Comparison of ENCODE assay signal across 8 mouse cellular contexts in genomic region chr3:86812689-86813088, GRCm38 (mm10).
DNase-seq lines count a peak whose midpoint lies in the region; ATAC-seq and TF ChIP-seq lines count a peak whose summit lies in the region.

No protein-coding gene starts in this region.

- no peak overlapping the region for H3K27ac ChIP-seq in hindbrain, embryonic 15.5 days (replicated peaks)
- no peak overlapping the region for H3K27ac ChIP-seq in left cerebral cortex, adult 2 months

- H3K4me3 ChIP-seq in hindbrain, embryonic 15.5 days = no peak overlapping the region
- H3K4me3 ChIP-seq in left cerebral cortex, adult 2 months = no peak overlapping the region

- peak; percentile 65; the same call in 1 of the 2 replicates for ATAC-seq in hindbrain, embryonic 15.5 days (ENCODE audit: low FRiP score, low read depth)
- peak; percentile 99 for ATAC-seq in megakaryocyte progenitor cell, adult 5-6 weeks (replicated peaks; ENCODE audit: poor library complexity)

- WGBS in hindbrain, embryonic 15.5 days = 19% methylated on average over 3 of the region's 3 CpGs

- no peaks in the 10 kb centered on the region for H3K27me3 ChIP-seq in hindbrain, embryonic 15.5 days

- H3K36me3 ChIP-seq in hindbrain, embryonic 15.5 days = peaks cover 17% of the 10 kb centered on the region

- no peak overlapping the region for H3K9ac ChIP-seq in hindbrain, embryonic 15.5 days

- no peak overlapping the region for H3K4me2 ChIP-seq in hindbrain, embryonic 15.5 days

- DNase-seq in R1 (ENCODE audit: low read depth, low spot score) = peak; percentile 82
- DNase-seq in cerebellum, postnatal 14 days = peak; percentile 90 to 91
- peak; percentile 50 to 74 for DNase-seq in frontal cortex, postnatal 25 days (ENCODE audit: low spot score in 2 of 2)
- peak; percentile 74 to 76 for DNase-seq in left cerebral cortex, adult 2 months (ENCODE audit: extremely low spot score in 1 of 2, low spot score in 2 of 2)
- peak; percentile 75 to 81 for DNase-seq in right cerebral cortex, postnatal 10 days (ENCODE audit: low spot score in 2 of 2)
- peak; percentile 57 to 79 for DNase-seq in urinary bladder, postnatal 36 days (ENCODE audit: low spot score in 2 of 2)

- peak; percentile 95 for TF ChIP-seq CTCF in left cerebral cortex, adult 2 months (IDR thresholded peaks at IDR 0.05)

- peaks cover 14% of the 10 kb centered on the region for H3K4me1 ChIP-seq in hindbrain, embryonic 15.5 days (replicated peaks)

- H3K9me3 ChIP-seq in hindbrain, embryonic 15.5 days = no peaks in the 10 kb centered on the region

- intact Hi-C loops in left cerebral cortex, adult 2 months (cut with DNase I) = loop anchor here (1.0 to 5.0 kb wide), 2 partner anchors 24 to 165 kb away; no protein-coding TSS in a partner anchor
